Comparison of ENCODE assay signal across 8 mouse cellular contexts in the genomic region with DNA sequence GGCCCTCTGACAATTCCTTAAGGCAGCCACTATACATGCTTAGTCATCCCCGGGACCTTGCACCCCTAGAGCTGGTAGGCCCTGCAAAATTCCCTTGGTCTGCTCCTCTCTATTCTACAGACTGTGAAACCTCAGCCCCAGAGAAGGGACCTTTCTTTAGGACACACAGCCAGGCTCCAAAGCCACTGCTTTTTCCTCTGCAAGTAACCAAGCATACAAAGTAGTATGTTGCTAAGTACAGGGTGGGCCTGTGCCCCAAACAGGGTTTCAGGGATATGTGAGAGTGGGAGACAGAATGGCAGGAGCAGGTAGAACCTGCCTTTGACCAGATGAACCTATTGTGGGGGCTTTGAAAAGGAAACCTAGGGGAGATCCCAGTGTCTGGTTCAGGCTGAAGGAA. TPM values are rescaled to one million over a fixed set of nuclear protein-coding genes. Genes with fewer than 3 reads are reported as not detected.
A peak's percentile ranks its signal among the peaks of the same experiment; 100 is the strongest.
DNase-seq lines count a peak whose midpoint lies in the region; ATAC-seq and TF ChIP-seq lines count a peak whose summit lies in the region.

No protein-coding gene starts in this region.

- peaks cover 40% of the 10 kb centered on the region for H3K36me3 ChIP-seq in forebrain, embryonic 10.5 days (replicated peaks)
- peaks cover 26% of the 10 kb centered on the region for H3K36me3 ChIP-seq in hindbrain, embryonic 15.5 days
- H3K36me3 ChIP-seq in neural tube, embryonic 12.5 days: peaks cover 36% of the 10 kb centered on the region

- H3K4me2 ChIP-seq in hindbrain, embryonic 15.5 days: peak overlapping the region; percentile 67
- peak overlapping the region; percentile 83 for H3K4me2 ChIP-seq in neural tube, embryonic 12.5 days (replicated peaks)

- no peak for ATAC-seq in hindbrain, embryonic 15.5 days (ENCODE audit: low FRiP score, low read depth)
- no peak for ATAC-seq in neural tube, embryonic 12.5 days (ENCODE audit: low FRiP score, low read depth)

- no peaks in the 10 kb centered on the region for H3K9me3 ChIP-seq in forebrain, embryonic 10.5 days
- no peaks in the 10 kb centered on the region for H3K9me3 ChIP-seq in hindbrain, embryonic 15.5 days
- no peaks in the 10 kb centered on the region for H3K9me3 ChIP-seq in neural tube, embryonic 12.5 days

- TF ChIP-seq CTCF in layer of hippocampus, adult 2 months (conservative IDR thresholded peaks at IDR 0.05): no peak

- peak overlapping the region; percentile 87 for H3K9ac ChIP-seq in hindbrain, embryonic 15.5 days
- peak overlapping the region; percentile 89 for H3K9ac ChIP-seq in neural tube, embryonic 12.5 days

- peak overlapping the region; percentile 79; the same call in 1 of the 2 replicates for H3K4me3 ChIP-seq in layer of hippocampus, adult 2 months
- peak overlapping the region; percentile 88 for H3K4me3 ChIP-seq in forebrain, embryonic 10.5 days
- peak overlapping the region; percentile 92 for H3K4me3 ChIP-seq in hindbrain, embryonic 15.5 days
- peak overlapping the region; percentile 90; the same call in 1 of the 2 replicates for H3K4me3 ChIP-seq in neural tube, embryonic 12.5 days

- WGBS in forebrain, embryonic 10.5 days: 73% methylated on average over 1 of the region's 1 CpGs
- WGBS in hindbrain, embryonic 15.5 days: 86% methylated on average over 1 of the region's 1 CpGs
- WGBS in neural tube, embryonic 12.5 days: 88% methylated on average over 1 of the region's 1 CpGs

- peaks cover 15% of the 10 kb centered on the region for H3K27me3 ChIP-seq in forebrain, embryonic 10.5 days (ENCODE audit: poor library complexity, severe bottlenecking)
- H3K27me3 ChIP-seq in hindbrain, embryonic 15.5 days: no peaks in the 10 kb centered on the region
- no peaks in the 10 kb centered on the region for H3K27me3 ChIP-seq in neural tube, embryonic 12.5 days (replicated peaks)

- no peak overlapping the region for H3K27ac ChIP-seq in layer of hippocampus, adult 2 months
- H3K27ac ChIP-seq in forebrain, embryonic 10.5 days: no peak overlapping the region; the same call in 1 of the 2 replicates
- 0 out of 2 replicates have a peak overlapping the region, but pooled peaks have one; percentile 91 for H3K27ac ChIP-seq in hindbrain, embryonic 15.5 days (replicated peaks)
- H3K27ac ChIP-seq in neural tube, embryonic 12.5 days: no peak overlapping the region

- DNase-seq in layer of hippocampus, adult 2 months (ENCODE audit: low spot score in 2 of 2): no peak
- no peak for DNase-seq in layer of hippocampus, adult 18-20 months (ENCODE audit: low spot score in 2 of 2)
- no peak for DNase-seq in forebrain, embryonic 10.5 days (ENCODE audit: extremely low spot score, low spot score)
- no peak for DNase-seq in c-Kit-positive CD71-positive TER-119-positive erythroid progenitor cells, embryonic 14.5 days (ENCODE audit: low spot score)
- no peak for DNase-seq in T-cell, adult 2 months (ENCODE audit: low spot score)
- no peak for DNase-seq in right cerebral cortex, postnatal 10 days (ENCODE audit: low spot score in 2 of 2)

- peaks cover 27% of the 10 kb centered on the region for H3K4me1 ChIP-seq in forebrain, embryonic 10.5 days
- H3K4me1 ChIP-seq in hindbrain, embryonic 15.5 days (replicated peaks): peaks cover 22% of the 10 kb centered on the region
- H3K4me1 ChIP-seq in neural tube, embryonic 12.5 days: peaks cover 25% of the 10 kb centered on the region

RNA-seq across cellular contexts. Expression of a gene that starts 1.2 kb away (rescaled TPM):
- 10 to 100 TPM; 39.9 to 40.5 TPM for total RNA-seq in layer of hippocampus, adult 2 months (2021)
- 10 to 100 TPM; 39.9 to 44.8 TPM for total RNA-seq in layer of hippocampus, adult 18-20 months (2021)
- 6.2 and 7.1 TPM in 2 replicates for polyA plus RNA-seq in forebrain, embryonic 10.5 days (2016; fragmentation: Nextera tagmentation; extraction: Ambion mirVana)
- polyA plus RNA-seq in hindbrain, embryonic 15.5 days (2015; fragmentation: Nextera tagmentation; extraction: Ambion mirVana): 23.0 and 25.8 TPM in 2 replicates
- 18.8 and 24.3 TPM in 2 replicates for polyA plus RNA-seq in neural tube, embryonic 12.5 days (2016; fragmentation: Nextera tagmentation; extraction: Ambion mirVana)

RNA-seq across cellular contexts. Expression of a gene that starts 47.9 kb away (rescaled TPM):
- 100 to 1,000 TPM; 298 to 323 TPM for total RNA-seq in layer of hippocampus, adult 2 months (2021)
- total RNA-seq in layer of hippocampus, adult 18-20 months (2021): 100 to 1,000 TPM; 295 to 322 TPM
- polyA plus RNA-seq in forebrain, embryonic 10.5 days (2016; fragmentation: Nextera tagmentation; extraction: Ambion mirVana): 571 and 588 TPM in 2 replicates
- 336 TPM in 2 replicates for polyA plus RNA-seq in hindbrain, embryonic 15.5 days (2015; fragmentation: Nextera tagmentation; extraction: Ambion mirVana)
- polyA plus RNA-seq in neural tube, embryonic 12.5 days (2016; fragmentation: Nextera tagmentation; extraction: Ambion mirVana): 421 and 426 TPM in 2 replicates

RNA-seq across cellular contexts. Expression of a gene that starts 59.9 kb away (rescaled TPM):
- total RNA-seq in layer of hippocampus, adult 2 months (2021): 10 to 100 TPM in 1 of 2 experiments, 1 to 10 TPM in 1; 9.0 to 12.0 TPM
- total RNA-seq in layer of hippocampus, adult 18-20 months (2021): 1 to 10 TPM; 7.1 to 8.2 TPM
- 1.3 TPM in 2 replicates for polyA plus RNA-seq in forebrain, embryonic 10.5 days (2016; fragmentation: Nextera tagmentation; extraction: Ambion mirVana)
- polyA plus RNA-seq in hindbrain, embryonic 15.5 days (2015; fragmentation: Nextera tagmentation; extraction: Ambion mirVana): 21.0 and 24.5 TPM in 2 replicates
- 6.0 and 6.6 TPM in 2 replicates for polyA plus RNA-seq in neural tube, embryonic 12.5 days (2016; fragmentation: Nextera tagmentation; extraction: Ambion mirVana)
